Mouse (Mus musculus) ES-Bruce4 (cell line): Measurements from ENCODE around the gene Fbxo7. TPM values are rescaled to one million over a fixed set of nuclear protein-coding genes. Genes with fewer than 3 reads are reported as not detected.

Experiments used
- H3K27ac ChIP-seq: 2 replicates; pipeline ENCODE4 v1.5.1; 2012; ENCODE audit warnings: low read length, inconsistent platforms; ENCODE audit not compliant: insufficient read depth
- H3K27me3 ChIP-seq: 2 replicates; pipeline ENCODE4 v1.6.1; 2012; ENCODE audit warnings: mild to moderate bottlenecking, low read length, inconsistent platforms; ENCODE audit not compliant: control insufficient read depth, poor library complexity, insufficient read depth, severe bottlenecking
- H3K36me3 ChIP-seq: 2 replicates; pipeline ENCODE4 v1.6.1; 2012; ENCODE audit warnings: inconsistent platforms, mild to moderate bottlenecking, low read length, moderate library complexity; ENCODE audit not compliant: control insufficient read depth, poor library complexity, insufficient read depth, severe bottlenecking
- H3K4me1 ChIP-seq: one replicate; pipeline ENCODE4 v1.8.1; 2011; ENCODE audit warnings: low read length; ENCODE audit not compliant: control insufficient read depth, insufficient read depth
- H3K4me3 ChIP-seq: 2 replicates; pipeline ENCODE4 v1.5.1; 2011; ENCODE audit warnings: low read depth, mild to moderate bottlenecking, low read length
- H3K9ac ChIP-seq: 2 replicates; pipeline ENCODE4 v1.6.1; 2012; ENCODE audit warnings: low read depth, mild to moderate bottlenecking, inconsistent platforms; ENCODE audit not compliant: poor library complexity, severe bottlenecking
- H3K9me3 ChIP-seq: replicated peaks from 2 replicates; pipeline ENCODE4 v1.6.1; 2012; ENCODE audit warnings: mild to moderate bottlenecking, low read length, inconsistent platforms; ENCODE audit not compliant: control insufficient read depth, poor library complexity, insufficient read depth, severe bottlenecking
- CTCF ChIP-seq: IDR thresholded peaks from one replicate; pipeline ENCODE4 v1.8.1; 2011; ENCODE audit warnings: low read depth, low read length
- EP300 ChIP-seq: IDR thresholded peaks from 2 replicates; pipeline ENCODE4 v1.6.1; 2011; ENCODE audit warnings: low read depth, low read length; ENCODE audit not compliant: insufficient read depth
- POLR2A ChIP-seq: IDR thresholded peaks from one replicate; pipeline ENCODE4 v1.8.1; 2011; ENCODE audit warnings: low read length; ENCODE audit not compliant: insufficient read depth
- polyA plus RNA-seq: library from polyadenylated mRNA; stranded (reverse); fragments of >200 nt; gene quantifications from 2 replicates; pipeline ENCODE4 v1.2.4, GENCODE M21; 2011; ENCODE audit warnings: low read depth; ENCODE audit not compliant: missing spikeins, insufficient read depth, insufficient read length

Gene Fbxo7
- polyA plus RNA-seq, 1 experiment: 20.5 TPM

GRCm38 (mm10) chr10:86078761-86079160 is 57.0 kb downstream of the Fbxo7 start:
- Histone ChIP-seq H3K9me3 (no peaks in the 10 kb centered on the region), H3K4me1 (no peaks in the 10 kb centered on the region), H3K27me3 (no peaks in the 10 kb centered on the region), H3K27ac (no peak overlapping the region), H3K9ac (no peak overlapping the region), H3K36me3 (no peaks in the 10 kb centered on the region), H3K4me3 (no peak overlapping the region)
- TF ChIP-seq EP300: no peak
- no peak for TF ChIP-seq POLR2A
- no peak for TF ChIP-seq CTCF

GRCm38 (mm10) chr10:86079921-86080320 is 58.1 kb downstream of the Fbxo7 start:
- Histone ChIP-seq H3K4me1 (no peaks in the 10 kb centered on the region), H3K36me3 (no peaks in the 10 kb centered on the region), H3K27ac (no peak overlapping the region), H3K4me3 (no peak overlapping the region), H3K27me3 (no peaks in the 10 kb centered on the region), H3K9ac (no peak overlapping the region), H3K9me3 (no peaks in the 10 kb centered on the region)
- no peak for TF ChIP-seq EP300
- TF ChIP-seq CTCF: no peak
- no peak for TF ChIP-seq POLR2A

GRCm38 (mm10) chr10:86091919-86092318 is 70.1 kb downstream of the Fbxo7 start:
- H3K27ac ChIP-seq: no peak overlapping the region
- H3K36me3 ChIP-seq: no peaks in the 10 kb centered on the region
- no peak overlapping the region for H3K4me3 ChIP-seq
- no peaks in the 10 kb centered on the region for H3K27me3 ChIP-seq
- H3K9ac ChIP-seq: no peak overlapping the region
- H3K4me1 ChIP-seq: no peaks in the 10 kb centered on the region
- no peaks in the 10 kb centered on the region for H3K9me3 ChIP-seq
- TF ChIP-seq POLR2A (no peak), CTCF (peak; percentile 93)

GRCm38 (mm10) chr10:86093109-86094035 is 71.6 kb downstream of the Fbxo7 start:
- Histone ChIP-seq H3K9me3 (no peaks in the 10 kb centered on the region), H3K27ac (no peak overlapping the region), H3K4me1 (no peaks in the 10 kb centered on the region), H3K4me3 (no peak overlapping the region), H3K36me3 (no peaks in the 10 kb centered on the region), H3K9ac (no peak overlapping the region), H3K27me3 (no peaks in the 10 kb centered on the region)
- no peak for TF ChIP-seq POLR2A

DNA sequence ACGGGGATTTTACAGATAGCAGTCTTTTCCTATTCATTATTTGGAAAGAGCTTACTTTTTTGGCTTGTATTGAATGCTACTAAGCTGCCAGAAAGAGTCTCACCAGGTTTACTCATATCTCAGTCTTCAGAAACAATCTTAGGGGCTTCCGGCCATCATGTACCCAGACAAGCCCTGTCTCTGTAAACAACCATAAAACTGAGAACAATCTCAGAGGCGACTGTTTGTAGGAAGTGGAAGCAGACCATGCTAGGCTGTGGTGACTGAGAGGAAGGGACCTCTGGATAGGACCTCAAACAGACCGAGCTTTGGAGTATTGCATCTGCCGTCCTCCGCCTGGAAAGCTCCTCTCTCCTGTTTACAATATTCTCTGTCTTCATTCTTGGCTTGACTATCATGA is 76.6 kb downstream of the Fbxo7 start:
- no peaks in the 10 kb centered on the region for H3K4me1 ChIP-seq
- TF ChIP-seq EP300 (no peak), CTCF (no peak), POLR2A (no peak)
- no peak overlapping the region for H3K9ac ChIP-seq
- H3K27me3 ChIP-seq: no peaks in the 10 kb centered on the region
- H3K27ac ChIP-seq: no peak overlapping the region
- H3K9me3 ChIP-seq: no peaks in the 10 kb centered on the region
- H3K4me3 ChIP-seq: no peak overlapping the region
- no peaks in the 10 kb centered on the region for H3K36me3 ChIP-seq

DNA sequence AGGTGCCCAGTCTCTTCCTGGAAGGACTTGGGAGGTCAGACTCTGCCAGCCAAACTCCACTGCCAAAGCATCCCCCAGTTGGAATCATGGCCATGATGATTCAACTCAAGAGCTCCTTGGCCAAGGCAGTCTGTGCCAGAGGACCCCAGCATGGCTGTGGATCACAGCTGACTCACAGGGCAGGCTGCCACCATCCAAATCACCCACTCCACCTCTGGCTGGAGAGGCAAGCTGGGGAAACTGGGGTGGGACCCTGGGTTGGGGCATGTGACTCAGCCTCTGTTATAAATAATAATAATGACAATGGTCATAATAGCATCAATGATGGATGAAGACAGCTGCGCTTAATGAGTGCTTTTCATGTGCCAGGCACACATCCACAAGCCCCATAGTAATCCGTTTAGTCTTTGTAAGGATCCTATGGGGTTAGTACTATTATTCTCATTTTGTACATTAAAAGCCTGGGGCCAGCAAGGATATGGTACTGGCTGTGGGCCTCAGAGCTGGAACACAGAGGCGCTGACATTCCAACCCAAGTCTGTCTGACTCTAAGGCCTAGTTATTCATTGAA is 78.6 kb downstream of the Fbxo7 start:
- no peaks in the 10 kb centered on the region for H3K4me1 ChIP-seq
- no peaks in the 10 kb centered on the region for H3K36me3 ChIP-seq
- no peak for TF ChIP-seq POLR2A
- TF ChIP-seq CTCF: no peak
- TF ChIP-seq EP300: no peak
- H3K27ac ChIP-seq: no peak overlapping the region
- no peaks in the 10 kb centered on the region for H3K9me3 ChIP-seq
- no peak overlapping the region for H3K9ac ChIP-seq
- H3K4me3 ChIP-seq: no peak overlapping the region
- H3K27me3 ChIP-seq: no peaks in the 10 kb centered on the region

Other genes starting within 250 kb of the Fbxo7 start
- gene Pwp1, start 192.5 kb upstream of the Fbxo7 start, polyA plus RNA-seq: 74.3 and 79.9 TPM in 2 replicates
- 38.3 and 49.0 TPM in 2 replicates for gene Prdm4, start 104.8 kb upstream of the Fbxo7 start, polyA plus RNA-seq
- gene Ascl4, start 94.3 kb upstream of the Fbxo7 start, polyA plus RNA-seq: not detected in 2 replicates
- gene Rtcb, start 64.1 kb upstream of the Fbxo7 start, polyA plus RNA-seq: 138 and 139 TPM in 2 replicates
- gene Bpifc, start 10.1 kb upstream of the Fbxo7 start, polyA plus RNA-seq: not detected in 2 replicates